Mouse (Mus musculus) limb, embryonic 13.5 days (tissue): Measurements from ENCODE around the gene Arhgef33. TPM values are rescaled to one million over a fixed set of nuclear protein-coding genes. Genes with fewer than 3 reads are reported as not detected.
A peak's percentile ranks its signal among the peaks of the same experiment; 100 is the strongest.
"Not testable (repeated sequence)": the region's sequence is repeated elsewhere in the genome, so short reads cannot be mapped to it uniquely, and the experiment has no call there.

Experiments
- ATAC-seq: fragments of 200-750 bp; cut with Nextera tagmentation; 2 replicates; pipeline ENCODE4 v1.8.0; 2017; ENCODE audit warnings: low read depth, moderate number of reproducible peaks, moderate TSS enrichment; ENCODE audit not compliant: low FRiP score
- H3K27ac ChIP-seq: fragments of 300-500 bp; sonication (generic); 2 replicates; pipeline ENCODE4 v1.5.1; 2015; ENCODE audit warnings: inconsistent platforms, mild to moderate bottlenecking, moderate library complexity
- H3K27me3 ChIP-seq: fragments of 300-500 bp; sonication (generic); 2 replicates; pipeline ENCODE4 v1.6.1; 2015; ENCODE audit warnings: mild to moderate bottlenecking, inconsistent platforms
- H3K36me3 ChIP-seq: fragments of 300-500 bp; sonication (generic); 2 replicates; pipeline ENCODE4 v1.6.1; 2015; ENCODE audit warnings: inconsistent platforms, mild to moderate bottlenecking, moderate library complexity
- H3K4me1 ChIP-seq: fragments of 300-500 bp; sonication (generic); 2 replicates; pipeline ENCODE4 v1.6.1; 2015; ENCODE audit warnings: inconsistent platforms
- H3K4me2 ChIP-seq: fragments of 300-500 bp; sonication (generic); replicated peaks from 2 replicates; pipeline ENCODE4 v1.6.1; 2015; ENCODE audit warnings: inconsistent platforms, mild to moderate bottlenecking, moderate library complexity
- H3K4me3 ChIP-seq: fragments of 300-500 bp; sonication (generic); 2 replicates; pipeline ENCODE4 v1.5.1; 2015; ENCODE audit warnings: moderate library complexity, mild to moderate bottlenecking, inconsistent platforms
- H3K9ac ChIP-seq: fragments of 300-500 bp; sonication (generic); 2 replicates; pipeline ENCODE4 v1.6.1; 2015; ENCODE audit warnings: mild to moderate bottlenecking, inconsistent platforms
- H3K9me3 ChIP-seq: fragments of 300-500 bp; sonication (generic); 2 replicates; pipeline ENCODE4 v1.6.1; 2016; ENCODE audit warnings: inconsistent platforms
- WGBS: fragments of 180-500 bp; shearing (Covaris S2); methylation state at CpG from one replicate; pipeline ENCODE4 v1.1.7; 2015; 5-methylcytosine and 5-hydroxymethylcytosine counted together
- polyA plus RNA-seq: library from polyadenylated mRNA; unstranded; fragments of >200 nt; fragmentation: Nextera tagmentation; extraction: Ambion mirVana; gene quantifications from 2 replicates; pipeline ENCODE4 v1.2.1, GENCODE M21; 2015

Arhgef33 gene
- polyA plus RNA-seq, 1 experiment from 2014 or later = 1.5 TPM

DNA sequence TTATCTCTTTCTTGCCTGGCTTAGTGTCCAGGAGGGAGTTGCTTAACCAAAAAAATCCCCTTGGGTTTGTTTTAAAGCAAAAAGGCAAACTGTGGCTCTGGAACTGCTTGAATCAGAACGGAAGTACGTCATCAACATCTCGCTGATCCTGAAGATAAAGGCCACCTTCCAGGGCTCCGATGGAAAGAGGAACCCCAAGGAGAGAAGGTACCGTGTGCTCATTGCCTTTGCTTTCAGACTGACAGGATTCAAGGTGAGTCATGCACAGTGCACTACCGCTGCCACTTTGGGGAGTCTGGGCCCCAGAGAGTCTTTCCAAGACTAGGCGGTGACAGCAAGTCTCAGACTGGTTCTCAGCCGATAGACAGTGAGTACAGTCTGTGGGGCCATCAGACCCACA is 53.0 kb downstream of the Arhgef33 start:
- Histone ChIP-seq H3K36me3 (no peaks in the 10 kb centered on the region), H3K4me3 (no peak overlapping the region), H3K27me3 (no peaks in the 10 kb centered on the region), H3K4me1 (no peaks in the 10 kb centered on the region), H3K27ac (no peak overlapping the region), H3K9ac (no peak overlapping the region), H3K4me2 (no peak overlapping the region), H3K9me3 (no peaks in the 10 kb centered on the region)
- ATAC-seq = no peak
- 87% methylated on average over 8 of the region's 8 CpGs for WGBS

DNA sequence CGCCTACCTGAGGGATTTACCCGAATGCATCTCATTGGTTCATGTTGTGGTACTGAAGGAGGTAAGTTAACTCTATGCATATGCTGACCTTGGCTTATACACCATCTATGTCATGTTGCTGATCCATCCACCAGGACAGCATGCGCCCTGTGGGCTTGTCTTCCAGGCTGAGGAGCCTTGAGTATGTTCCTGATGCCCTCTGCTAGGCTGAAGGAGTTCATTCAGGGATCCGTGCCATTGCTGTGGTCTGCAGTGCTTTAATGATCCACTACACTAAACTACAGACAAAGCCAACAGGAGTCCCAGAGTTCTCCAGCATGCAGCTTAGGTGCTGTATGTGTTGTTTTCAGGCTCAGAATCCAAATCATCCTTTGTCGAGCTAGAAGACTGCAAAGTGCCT is 60.1 kb downstream of the Arhgef33 start:
- no peak for ATAC-seq
- WGBS = 86% methylated on average over 5 of the region's 5 CpGs

DNA sequence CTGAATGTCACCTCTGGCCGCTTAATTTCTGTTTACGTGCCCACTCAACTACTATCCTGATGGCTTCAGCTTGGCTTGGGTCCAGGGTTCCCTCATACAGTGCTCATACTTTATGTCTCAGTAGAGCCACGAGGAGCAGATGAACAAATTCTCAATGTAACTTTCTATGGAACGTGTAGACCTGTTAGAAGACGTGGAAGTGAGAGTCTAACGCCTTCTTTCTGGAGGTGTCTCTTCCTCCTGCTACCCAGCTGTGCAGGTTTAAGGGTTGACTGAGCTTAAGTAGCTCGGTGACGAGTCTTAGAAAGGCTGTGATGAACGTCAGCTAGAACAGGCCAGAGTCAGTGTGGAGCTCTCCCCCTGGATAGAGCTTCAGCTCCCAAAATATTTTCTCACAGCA is 61.4 kb downstream of the Arhgef33 start:
- ATAC-seq = no peak
- Histone ChIP-seq H3K4me2 (no peak overlapping the region), H3K4me3 (no peak overlapping the region), H3K9me3 (no peaks in the 10 kb centered on the region), H3K27ac (no peak overlapping the region), H3K4me1 (0 out of 2 replicates have a peak, but pooled peaks cover 5% of the 10 kb centered on the region), H3K36me3 (no peaks in the 10 kb centered on the region), H3K9ac (no peak overlapping the region), H3K27me3 (no peaks in the 10 kb centered on the region)
- 87% methylated on average over 9 of the region's 9 CpGs for WGBS

More for the DNA sequence above, 60.1 kb downstream of the Arhgef33 start:
- H3K9me3 ChIP-seq = no peaks in the 10 kb centered on the region
- H3K4me1 ChIP-seq = no peaks in the 10 kb centered on the region
- no peak overlapping the region for H3K9ac ChIP-seq
- H3K36me3 ChIP-seq = no peaks in the 10 kb centered on the region
- no peak overlapping the region for H3K27ac ChIP-seq
- no peak overlapping the region for H3K4me2 ChIP-seq
- no peaks in the 10 kb centered on the region for H3K27me3 ChIP-seq
- no peak overlapping the region for H3K4me3 ChIP-seq

DNA sequence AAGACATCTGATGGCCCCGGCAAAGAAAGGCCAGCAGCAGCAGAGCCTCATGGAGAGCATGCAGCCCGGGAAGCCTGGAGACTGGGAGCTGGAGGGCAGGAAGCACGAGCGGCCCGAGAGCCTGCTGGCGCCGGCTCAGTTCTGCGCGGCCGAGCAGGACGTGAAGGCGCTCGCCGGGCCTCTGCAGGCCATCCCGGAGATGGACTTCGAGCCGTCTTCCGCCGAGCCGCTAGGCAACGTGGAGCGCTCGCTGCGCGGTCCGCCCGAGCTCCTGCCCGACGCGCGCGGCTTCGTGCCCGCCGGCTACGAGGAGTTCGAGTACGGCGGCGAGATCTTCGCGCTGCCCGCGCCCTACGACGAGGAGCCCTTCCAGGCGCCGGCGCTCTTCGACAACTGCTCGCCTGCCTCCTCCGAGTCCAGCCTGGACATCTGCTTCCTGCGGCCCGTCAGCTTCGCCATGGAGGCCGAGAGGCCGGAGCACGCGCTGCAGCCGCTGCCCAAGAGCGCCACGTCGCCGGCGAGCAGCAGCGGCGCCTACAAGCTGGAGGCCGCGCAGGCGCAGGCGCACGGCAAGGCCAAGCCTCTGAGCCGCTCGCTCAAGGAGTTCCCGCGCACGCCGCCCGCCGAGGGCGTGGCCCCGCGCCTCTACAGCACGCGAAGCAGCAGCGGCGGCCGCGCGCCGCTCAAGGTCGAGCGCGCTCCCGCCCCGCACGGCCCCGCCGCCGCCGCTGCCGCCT is 66.0 kb downstream of the Arhgef33 start, which contains the start of gene Gm10190:
Gene Gm10190, minus strand, starts transcription at position 553 of the 737 bp plus-strand sequence.
- Histone ChIP-seq H3K27me3 (peaks cover 7% of the 10 kb centered on the region), H3K9ac (peak within 1 kb of the TSS; percentile 81), H3K4me3 (peak within 1 kb of the TSS; percentile 43), H3K27ac (peak within 1 kb of the TSS; percentile 72), H3K9me3 (no peaks in the 10 kb centered on the region), H3K4me1 (0 out of 2 replicates have a peak, but pooled peaks cover 5% of the 10 kb centered on the region), H3K4me2 (peak within 1 kb of the TSS; percentile 82), H3K36me3 (no peaks in the 10 kb centered on the region)
- 5% methylated on average over 102 of the region's 102 CpGs for whole genome bisulfite sequencing
- ATAC-seq = peak; percentile 98

DNA sequence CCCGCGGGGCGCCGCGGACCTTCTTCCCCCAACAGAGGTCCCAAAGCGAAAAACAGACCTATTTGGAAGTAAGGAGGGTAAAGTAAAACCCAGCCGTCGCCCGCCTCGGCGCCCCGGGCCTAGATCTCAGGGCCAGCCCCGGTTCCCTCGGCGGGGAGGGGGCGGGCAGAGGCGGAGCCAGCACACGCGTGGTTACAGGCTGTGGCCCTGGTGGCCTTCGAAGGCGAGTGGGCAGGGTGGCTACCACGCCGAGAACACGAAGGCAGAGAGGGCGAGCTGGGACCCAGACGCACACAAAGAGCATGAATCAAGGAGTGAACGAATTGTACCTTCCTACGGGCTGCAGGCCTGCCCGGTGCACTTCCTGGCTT is 66.5 kb downstream of the Arhgef33 start:
- peak overlapping the region; percentile 81 for H3K9ac ChIP-seq
- peak; percentile 86 for ATAC-seq
- WGBS = 21% methylated on average over 29 of the region's 29 CpGs
- H3K27ac ChIP-seq = no peak overlapping the region
- no peaks in the 10 kb centered on the region for H3K36me3 ChIP-seq
- no peaks in the 10 kb centered on the region for H3K9me3 ChIP-seq
- peak overlapping the region; percentile 82 for H3K4me2 ChIP-seq
- 0 out of 2 replicates have a peak, but pooled peaks cover 5% of the 10 kb centered on the region for H3K4me1 ChIP-seq
- peak overlapping the region; percentile 43 for H3K4me3 ChIP-seq
- H3K27me3 ChIP-seq = peaks cover 7% of the 10 kb centered on the region

DNA sequence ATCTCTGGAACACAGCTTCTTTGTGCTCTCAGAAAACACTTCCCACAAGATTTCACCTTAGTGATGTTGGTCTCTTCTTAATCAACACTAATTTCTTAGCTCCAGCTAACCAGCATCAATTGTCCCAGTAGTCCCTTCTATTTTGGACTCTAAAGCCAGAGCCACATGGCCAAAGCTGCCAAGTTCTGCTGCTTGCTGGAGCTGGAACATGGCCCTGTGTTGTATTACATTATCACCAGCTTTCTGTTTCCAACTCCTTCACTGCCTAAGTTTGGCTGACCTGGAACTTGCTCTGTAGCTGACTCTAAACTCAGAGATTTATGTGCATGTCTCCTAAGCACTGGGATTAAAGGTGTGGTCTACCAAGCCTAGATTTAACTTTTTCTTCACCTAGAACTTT is 71.2 kb downstream of the Arhgef33 start:
- not testable (repeated sequence) for H3K27ac ChIP-seq, H3K9me3 ChIP-seq, H3K36me3 ChIP-seq, ATAC-seq, H3K4me3 ChIP-seq, H3K4me2 ChIP-seq, H3K4me1 ChIP-seq, H3K9ac ChIP-seq, H3K27me3 ChIP-seq

DNA sequence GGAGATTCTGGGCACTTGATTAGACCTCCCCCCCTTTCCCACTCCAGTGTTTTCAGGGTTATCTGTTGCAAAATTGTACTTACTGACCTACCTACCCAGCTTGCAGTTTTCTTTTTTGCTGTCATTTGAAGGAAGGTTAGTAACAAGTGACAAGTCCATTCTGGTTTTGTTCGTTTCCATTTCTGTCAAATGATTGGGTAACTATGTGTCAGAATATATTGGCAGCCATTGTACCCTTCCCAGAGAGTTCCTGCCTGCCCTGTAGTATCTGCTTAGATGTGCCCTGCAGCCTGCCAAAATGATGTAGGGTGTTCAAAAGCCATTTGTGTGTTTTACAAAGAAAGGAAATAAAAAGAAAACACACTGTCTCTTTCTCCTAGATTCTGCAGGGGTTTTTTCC is 78.5 kb downstream of the Arhgef33 start:
- 73% methylated on average over 1 of the region's 1 CpGs for WGBS
- H3K27ac ChIP-seq = no peak overlapping the region
- no peaks in the 10 kb centered on the region for H3K36me3 ChIP-seq
- H3K4me1 ChIP-seq = no peaks in the 10 kb centered on the region
- H3K9me3 ChIP-seq = no peaks in the 10 kb centered on the region
- no peak overlapping the region for H3K4me2 ChIP-seq
- H3K27me3 ChIP-seq = no peaks in the 10 kb centered on the region
- H3K9ac ChIP-seq = no peak overlapping the region
- ATAC-seq = no peak
- no peak overlapping the region for H3K4me3 ChIP-seq

DNA sequence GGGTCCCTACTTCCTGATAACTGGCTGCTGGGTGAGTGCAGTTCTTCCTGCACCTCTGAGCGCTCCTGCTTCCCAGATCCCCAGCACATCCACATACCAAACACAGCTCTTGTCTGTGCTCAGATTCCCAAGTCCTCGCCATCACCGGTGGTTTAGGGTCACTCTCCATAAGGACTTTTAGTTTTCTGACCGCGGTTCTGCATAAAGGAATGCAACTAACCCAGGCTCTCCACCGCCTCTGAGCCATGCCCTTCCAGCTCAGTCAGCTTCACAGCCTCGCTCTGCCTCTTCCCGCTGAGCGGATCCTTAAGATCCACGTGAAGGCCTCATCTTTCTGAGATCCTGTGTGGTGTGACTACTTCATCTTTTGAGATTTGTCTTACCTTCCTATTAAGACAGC is 82.8 kb downstream of the Arhgef33 start:
- no peaks in the 10 kb centered on the region for H3K9me3 ChIP-seq
- ATAC-seq = no peak
- no peaks in the 10 kb centered on the region for H3K27me3 ChIP-seq
- no peak overlapping the region for H3K4me3 ChIP-seq
- H3K4me1 ChIP-seq = no peaks in the 10 kb centered on the region
- no peak overlapping the region for H3K27ac ChIP-seq
- H3K4me2 ChIP-seq = no peak overlapping the region
- 71% methylated on average over 10 of the region's 10 CpGs for WGBS
- no peaks in the 10 kb centered on the region for H3K36me3 ChIP-seq
- H3K9ac ChIP-seq = no peak overlapping the region

DNA sequence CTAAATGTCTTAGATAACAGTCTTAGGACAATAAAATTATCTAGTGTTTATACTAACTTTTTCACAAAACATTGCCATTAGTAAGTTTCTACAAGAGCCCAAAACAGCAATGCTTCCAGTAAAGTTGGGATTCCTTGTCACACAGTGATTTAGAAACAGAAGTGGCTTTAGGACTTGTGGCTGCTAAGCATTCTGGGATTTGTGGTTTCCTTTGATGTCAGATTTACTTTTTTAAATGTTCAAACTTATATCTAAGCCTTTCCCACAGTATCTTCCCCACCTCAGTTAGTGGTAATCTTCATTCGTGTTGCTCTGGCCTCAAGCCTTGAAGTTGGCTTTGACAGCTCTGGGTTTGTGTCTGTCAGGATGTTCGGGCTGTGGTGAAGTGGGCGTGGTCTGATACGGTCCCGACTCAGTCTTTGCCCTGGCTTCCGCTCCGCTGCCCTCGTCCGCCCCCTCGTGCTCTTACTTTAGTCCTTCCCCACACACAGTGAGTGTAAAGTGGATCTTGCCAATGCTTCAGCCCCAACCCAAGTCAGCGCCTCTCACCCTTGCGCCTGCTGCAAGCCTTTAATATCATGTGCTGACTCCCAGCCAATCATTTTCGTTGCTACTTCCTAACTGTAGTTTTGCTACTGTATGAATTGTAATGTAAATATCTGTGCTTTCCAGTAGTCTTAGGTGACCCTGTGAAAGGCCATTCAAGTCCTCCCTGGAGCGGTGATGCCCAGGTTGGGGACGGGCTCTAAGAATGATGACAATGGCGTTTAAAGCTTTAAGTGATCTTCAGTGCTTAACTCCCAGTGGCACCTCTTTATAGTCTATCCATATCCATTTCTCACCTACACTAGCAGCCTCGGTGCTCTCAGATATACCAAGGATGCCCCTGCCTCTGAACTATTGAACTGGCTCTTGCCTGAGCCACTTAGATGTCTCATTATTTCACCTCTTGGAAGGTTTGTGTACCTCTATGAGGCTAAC is 84.5 kb downstream of the Arhgef33 start:
- H3K27ac ChIP-seq = no peak overlapping the region
- WGBS = 12% methylated on average over 17 of the region's 17 CpGs
- peak; percentile 82 for ATAC-seq
- H3K27me3 ChIP-seq = no peaks in the 10 kb centered on the region
- no peaks in the 10 kb centered on the region for H3K4me1 ChIP-seq
- no peaks in the 10 kb centered on the region for H3K9me3 ChIP-seq
- peak overlapping the region; percentile 46 for H3K4me3 ChIP-seq
- H3K9ac ChIP-seq = peak overlapping the region; percentile 55; the same call in 1 of the 2 replicates
- peak overlapping the region; percentile 66 for H3K4me2 ChIP-seq
- H3K36me3 ChIP-seq = 0 out of 2 replicates have a peak, but pooled peaks cover 4% of the 10 kb centered on the region

DNA sequence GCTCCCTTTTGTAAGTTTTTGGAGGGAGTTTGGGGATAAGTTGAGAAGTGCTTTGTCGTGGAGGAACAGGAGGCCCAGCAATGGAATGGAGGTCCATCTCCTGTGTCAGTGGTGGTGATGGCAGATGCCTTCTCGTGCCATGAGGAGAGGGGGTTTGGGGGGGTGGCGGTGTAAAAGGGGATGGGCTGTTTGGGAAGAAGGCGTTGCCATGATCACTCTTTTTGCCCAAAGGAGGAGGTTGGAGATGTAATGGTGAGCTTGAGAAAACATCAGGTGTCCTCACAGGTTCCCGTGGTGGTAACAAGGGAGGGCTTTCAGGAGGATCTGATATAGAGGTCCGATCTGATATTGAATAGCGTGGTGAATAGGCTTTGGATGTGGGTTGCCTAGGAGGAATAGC is 91.0 kb downstream of the Arhgef33 start:
- H3K4me2 ChIP-seq = no peak overlapping the region
- H3K36me3 ChIP-seq = peaks cover 40% of the 10 kb centered on the region
- ATAC-seq = no peak
- WGBS = 96% methylated on average over 7 of the region's 7 CpGs
- H3K4me1 ChIP-seq = no peaks in the 10 kb centered on the region
- H3K9me3 ChIP-seq = no peaks in the 10 kb centered on the region
- no peak overlapping the region for H3K4me3 ChIP-seq
- no peaks in the 10 kb centered on the region for H3K27me3 ChIP-seq
- no peak overlapping the region for H3K9ac ChIP-seq
- H3K27ac ChIP-seq = no peak overlapping the region

DNA sequence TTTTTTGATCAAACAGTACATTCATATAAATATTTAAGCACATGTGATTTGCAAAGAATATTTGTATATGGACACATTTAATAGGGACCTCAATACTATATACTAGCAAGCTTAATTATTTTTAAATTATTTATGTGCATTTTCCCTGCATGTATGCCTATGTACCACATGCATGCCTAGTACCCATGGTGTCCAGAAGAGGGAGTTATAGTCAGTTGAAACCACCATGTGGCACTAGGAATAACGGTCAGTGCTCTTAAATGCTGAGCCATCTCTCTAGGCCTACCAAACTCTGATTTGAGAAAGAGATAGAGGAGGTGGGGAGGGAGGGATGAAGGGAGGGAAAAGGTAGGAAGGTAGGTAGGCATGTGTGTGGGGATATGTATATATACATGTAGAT is 104.0 kb downstream of the Arhgef33 start:
- no peak overlapping the region for H3K27ac ChIP-seq

DNA sequence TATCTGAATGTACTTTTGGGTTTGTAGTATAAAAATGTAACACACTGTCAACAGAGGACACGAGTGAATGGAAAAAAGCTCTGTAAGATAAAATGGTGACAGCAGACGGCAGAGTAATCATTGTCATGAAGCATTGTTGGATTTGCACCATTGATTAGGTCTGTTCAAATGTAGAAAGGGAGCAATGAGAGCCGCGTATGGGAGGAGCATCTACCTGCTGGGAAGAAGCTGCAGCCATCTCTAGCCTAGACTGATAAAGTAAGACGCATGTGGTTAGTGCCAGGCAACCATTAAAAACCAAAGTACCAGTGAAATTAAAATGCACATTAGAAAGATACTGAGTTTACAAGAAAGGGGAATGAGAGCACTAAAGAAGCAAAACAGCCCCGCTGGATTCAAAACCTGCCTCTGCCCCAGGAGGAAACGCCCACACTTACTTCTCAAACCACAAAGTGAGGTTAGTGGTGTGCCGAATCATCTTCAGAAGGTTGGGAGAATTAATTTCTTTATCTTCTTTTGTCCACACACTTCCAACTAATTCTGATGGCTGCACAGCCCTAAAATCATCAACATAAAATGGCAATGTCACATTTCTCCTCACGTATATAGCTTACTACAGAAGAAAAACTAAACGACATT is 111.5 kb downstream of the Arhgef33 start:
- 89% methylated on average over 10 of the region's 10 CpGs for WGBS
- H3K27ac ChIP-seq = no peak overlapping the region
- peaks cover 65% of the 10 kb centered on the region for H3K36me3 ChIP-seq
- ATAC-seq = no peak
- no peak overlapping the region for H3K4me3 ChIP-seq
- no peak overlapping the region for H3K4me2 ChIP-seq
- H3K4me1 ChIP-seq = no peaks in the 10 kb centered on the region
- no peaks in the 10 kb centered on the region for H3K9me3 ChIP-seq
- no peak overlapping the region for H3K9ac ChIP-seq
- no peaks in the 10 kb centered on the region for H3K27me3 ChIP-seq

More for the DNA sequence above, 104.0 kb downstream of the Arhgef33 start:
- Histone ChIP-seq H3K27me3 (no peaks in the 10 kb centered on the region), H3K4me1 (no peaks in the 10 kb centered on the region), H3K36me3 (peaks cover 79% of the 10 kb centered on the region), H3K4me2 (no peak overlapping the region), H3K4me3 (no peak overlapping the region), H3K9me3 (no peaks in the 10 kb centered on the region), H3K9ac (no peak overlapping the region)
- WGBS = 73% methylated on average over 1 of the region's 1 CpGs
- ATAC-seq = no peak
